Mouse (Mus musculus) small intestine, adult 2 months (tissue): ENCODE results near the gene Col27a1. TPM values are rescaled to one million over a fixed set of nuclear protein-coding genes. Genes with fewer than 3 reads are reported as not detected.

Experiments used
- H3K27ac ChIP-seq: fragments of 200-500 bp; 2 replicates; pipeline ENCODE4 v1.5.1; 2012; ENCODE audit warnings: low read depth, low read length, control low read depth, inconsistent platforms; ENCODE audit not compliant: insufficient read depth
- H3K27me3 ChIP-seq: fragments of 200-500 bp; 2 replicates; pipeline ENCODE4 v1.6.1; 2012; ENCODE audit warnings: mild to moderate bottlenecking, moderate library complexity, low read length, inconsistent platforms; ENCODE audit not compliant: control insufficient read depth, insufficient read depth
- H3K36me3 ChIP-seq: fragments of 200-500 bp; 2 replicates; pipeline ENCODE4 v1.6.1; 2012; ENCODE audit warnings: mild to moderate bottlenecking, low read length, control low read depth, inconsistent platforms; ENCODE audit not compliant: control insufficient read depth, insufficient read depth
- H3K4me1 ChIP-seq: fragments of 200-500 bp; 2 replicates; pipeline ENCODE4 v1.6.1; 2012; ENCODE audit warnings: low read length, inconsistent platforms, mixed read lengths; ENCODE audit not compliant: control insufficient read depth, insufficient read depth, insufficient read length
- H3K4me3 ChIP-seq: fragments of 200-500 bp; 2 replicates; pipeline ENCODE4 v1.5.1; 2012; ENCODE audit warnings: low read depth, mild to moderate bottlenecking, control low read depth, inconsistent platforms, low read length, moderate library complexity
- CTCF ChIP-seq: fragments of 200-500 bp; IDR thresholded peaks from 2 replicates; pipeline ENCODE4 v1.5.1; 2012; ENCODE audit warnings: low read depth, mild to moderate bottlenecking, control low read depth, inconsistent platforms, low read length, moderate library complexity, mixed read lengths; ENCODE audit not compliant: insufficient replicate concordance, insufficient read length; ENCODE audit errors: extremely low read depth
- POLR2A ChIP-seq: fragments of 200-500 bp; IDR thresholded peaks from 2 replicates; pipeline ENCODE4 v1.6.1; 2012; ENCODE audit warnings: low read depth, mild to moderate bottlenecking, control low read depth, inconsistent platforms, low read length, moderate library complexity
- WGBS: fragments of 180-500 bp; shearing (Covaris S2); methylation state at CpG from one replicate; pipeline ENCODE4 v1.1.7; 2018; 5-methylcytosine and 5-hydroxymethylcytosine counted together
- polyA plus RNA-seq: library from polyadenylated mRNA; depleted of rRNA; stranded (reverse); fragments of >200 nt; gene quantifications from 2 replicates; pipeline ENCODE4 v1.2.3, GENCODE M21; 2012

Gene Col27a1
- polyA plus RNA-seq, 1 experiment: 5.4 TPM

DNA sequence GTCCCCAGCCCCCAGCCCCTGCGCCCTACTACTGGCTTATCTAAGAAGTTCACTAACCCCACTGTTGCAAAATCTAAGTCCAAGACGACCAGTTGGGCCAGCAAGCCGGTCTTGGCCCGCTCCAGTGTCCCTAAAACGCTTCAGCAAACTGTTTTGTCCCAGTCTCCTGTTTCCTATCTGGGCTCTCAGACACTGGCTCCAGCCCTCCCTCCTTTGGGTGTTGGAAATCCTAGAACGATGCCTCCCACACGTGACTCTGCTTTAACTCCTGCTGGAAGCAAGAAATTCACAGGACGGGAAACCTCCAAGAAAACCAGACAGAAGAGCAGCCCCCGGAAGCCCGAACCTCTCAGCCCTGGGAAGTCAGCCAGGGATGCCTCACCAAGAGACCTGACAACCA lies 11.6 kb downstream of the Col27a1 start:
- Histone ChIP-seq H3K27ac (no peak overlapping the region), H3K27me3 (no peaks in the 10 kb centered on the region), H3K36me3 (no peaks in the 10 kb centered on the region), H3K4me1 (peaks cover 6% of the 10 kb centered on the region), H3K4me3 (no peak overlapping the region)
- TF ChIP-seq CTCF (no peak), POLR2A (no peak)
- 78% methylated on average over 10 of the region's 10 CpGs for whole genome bisulfite sequencing

- H3K27me3 ChIP-seq: no peaks in the 10 kb centered on the region
- TF ChIP-seq POLR2A: no peak
- TF ChIP-seq CTCF: no peak
- H3K27ac ChIP-seq: peak overlapping the region; percentile 34
- no peak overlapping the region for H3K4me3 ChIP-seq
- H3K4me1 ChIP-seq: peaks cover 10% of the 10 kb centered on the region
- no peaks in the 10 kb centered on the region for H3K36me3 ChIP-seq
- 63% methylated on average over 8 of the region's 8 CpGs for WGBS
Observed at GRCm38 (mm10) chr4:63226164-63226882, 12.5 kb downstream of the Col27a1 start.

DNA sequence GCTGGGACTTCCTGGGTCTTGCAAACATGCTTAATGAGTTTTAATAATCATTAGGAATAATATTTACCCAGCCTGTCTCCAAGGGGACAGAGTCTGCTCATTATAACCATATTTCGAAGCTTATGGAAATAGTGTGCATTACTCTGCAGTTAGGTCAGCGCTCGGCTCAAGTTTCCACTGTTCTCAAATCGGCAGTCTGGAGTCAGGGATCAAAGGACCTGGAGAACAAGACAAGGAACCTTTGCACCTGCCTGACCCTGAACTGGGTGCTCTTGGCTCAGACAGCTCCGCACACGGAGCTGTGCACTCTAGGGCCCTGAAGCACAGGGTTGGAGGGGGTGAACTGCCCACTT lies 13.1 kb downstream of the Col27a1 start:
- Histone ChIP-seq H3K27me3 (no peaks in the 10 kb centered on the region), H3K36me3 (no peaks in the 10 kb centered on the region), H3K4me3 (no peak overlapping the region), H3K27ac (peak overlapping the region; percentile 34; the same call in 1 of the 2 replicates), H3K4me1 (peaks cover 13% of the 10 kb centered on the region)
- WGBS: 19% methylated on average over 6 of the region's 6 CpGs
- TF ChIP-seq CTCF (no peak), POLR2A (no peak)

DNA sequence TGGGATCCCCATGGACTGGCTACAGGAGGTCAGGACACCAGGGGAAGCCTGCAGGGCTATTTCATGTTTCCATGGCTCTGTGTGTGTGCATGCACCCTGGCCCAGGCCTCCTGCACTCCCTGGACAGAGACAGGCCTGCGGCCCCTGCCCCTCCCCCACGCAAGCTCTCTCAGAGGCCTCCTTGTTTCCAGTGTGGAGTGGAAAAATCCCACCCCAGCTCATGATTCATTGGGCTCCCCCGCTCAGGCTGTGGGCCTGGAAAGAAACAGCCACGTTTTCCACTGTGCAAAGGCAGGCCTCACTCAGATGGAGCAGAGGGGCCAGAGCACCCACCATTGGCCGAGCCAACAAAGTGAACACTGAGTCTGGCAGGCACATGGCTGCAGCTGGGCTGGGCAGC lies 15.1 kb downstream of the Col27a1 start:
- no peak overlapping the region for H3K27ac ChIP-seq

DNA sequence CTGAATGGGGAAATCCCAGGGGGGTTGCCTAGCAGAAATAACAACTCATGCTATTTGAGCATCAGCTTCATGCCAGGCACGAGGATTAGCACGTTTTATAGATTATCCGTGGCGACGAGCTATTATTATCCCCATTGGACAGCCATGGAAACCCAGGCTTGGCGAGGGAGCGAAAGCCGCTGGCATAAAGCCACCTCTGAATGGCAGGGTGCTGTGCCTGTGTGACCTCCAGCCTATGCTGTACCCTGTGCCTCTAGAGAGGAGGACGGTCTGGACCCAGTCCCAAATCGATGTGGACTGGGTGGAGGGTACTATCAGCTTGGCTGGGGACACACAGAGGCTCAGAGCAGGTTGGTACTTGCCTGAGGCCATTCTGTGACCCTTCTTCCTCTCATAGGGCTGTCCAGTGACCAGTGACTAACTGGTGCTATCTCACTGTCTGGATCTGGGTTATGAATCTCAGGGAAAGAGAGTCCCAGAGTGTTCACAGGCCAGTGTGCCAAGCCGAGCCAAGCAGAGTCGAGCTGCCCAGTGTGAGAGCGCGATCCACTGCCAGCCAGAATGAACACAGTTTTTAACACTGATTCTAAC lies 16.3 kb downstream of the Col27a1 start:
- H3K4me3 ChIP-seq: no peak overlapping the region
- H3K27ac ChIP-seq: no peak overlapping the region
- H3K36me3 ChIP-seq: no peaks in the 10 kb centered on the region
- 81% methylated on average over 14 of the region's 14 CpGs for WGBS
- peaks cover 14% of the 10 kb centered on the region for H3K4me1 ChIP-seq
- H3K27me3 ChIP-seq: no peaks in the 10 kb centered on the region
- no peak for TF ChIP-seq CTCF
- no peak for TF ChIP-seq POLR2A

More for the DNA sequence above, 15.1 kb downstream of the Col27a1 start:
- H3K36me3 ChIP-seq: no peaks in the 10 kb centered on the region
- TF ChIP-seq CTCF (no peak), POLR2A (no peak)
- no peaks in the 10 kb centered on the region for H3K27me3 ChIP-seq
- peaks cover 14% of the 10 kb centered on the region for H3K4me1 ChIP-seq
- H3K4me3 ChIP-seq: no peak overlapping the region
- WGBS: 77% methylated on average over 5 of the region's 5 CpGs

- TF ChIP-seq POLR2A (no peak), CTCF (no peak)
- peaks cover 12% of the 10 kb centered on the region for H3K4me1 ChIP-seq
- peak overlapping the region; percentile 2; the same call in 1 of the 2 replicates for H3K27ac ChIP-seq
- no peaks in the 10 kb centered on the region for H3K36me3 ChIP-seq
- no peak overlapping the region for H3K4me3 ChIP-seq
- H3K27me3 ChIP-seq: no peaks in the 10 kb centered on the region
- 39% methylated on average over 1 of the region's 1 CpGs for WGBS
Observed at GRCm38 (mm10) chr4:63231121-63231520, 17.3 kb downstream of the Col27a1 start.

GRCm38 (mm10) chr4:63232542-63233020 lies 18.8 kb downstream of the Col27a1 start:
- no peak overlapping the region; the same call in 1 of the 2 replicates for H3K27ac ChIP-seq
- 17% methylated on average over 2 of the region's 2 CpGs for whole genome bisulfite sequencing

More at GRCm38 (mm10) chr4:63232542-63233020, 18.8 kb downstream of the Col27a1 start:
- Histone ChIP-seq H3K27me3 (no peaks in the 10 kb centered on the region), H3K4me1 (peaks cover 8% of the 10 kb centered on the region), H3K36me3 (no peaks in the 10 kb centered on the region), H3K4me3 (no peak overlapping the region)
- no peak for TF ChIP-seq POLR2A
- TF ChIP-seq CTCF: no peak
